Mouse (Mus musculus) embryonic fibroblast, embryonic 13.5 days (primary cell): ENCODE measurements around the gene Cldn15. TPM values are rescaled to one million over a fixed set of nuclear protein-coding genes. Genes with fewer than 3 reads are reported as not detected.
A peak's percentile ranks its signal among the peaks of the same experiment; 100 is the strongest.

ENCODE experiments used
- H3K27ac ChIP-seq: 2 replicates; pipeline ENCODE4 v1.5.1; 2012; ENCODE audit warnings: low read length, control low read depth, inconsistent platforms; ENCODE audit not compliant: insufficient read depth
- H3K4me1 ChIP-seq: 2 replicates; pipeline ENCODE4 v1.6.1; 2011; ENCODE audit warnings: low read length; ENCODE audit not compliant: control insufficient read depth, insufficient read depth
- H3K4me3 ChIP-seq: 2 replicates; pipeline ENCODE4 v1.5.1; 2011; ENCODE audit warnings: mild to moderate bottlenecking, control low read depth, low read length; ENCODE audit not compliant: insufficient read depth
- CTCF ChIP-seq: IDR thresholded peaks from 2 replicates; pipeline ENCODE4 v1.5.1; 2011; ENCODE audit warnings: mild to moderate bottlenecking, control low read depth, low read length, moderate library complexity, borderline replicate concordance; ENCODE audit not compliant: insufficient read depth
- POLR2A ChIP-seq: IDR thresholded peaks from 2 replicates; pipeline ENCODE4 v1.6.1; 2011; ENCODE audit warnings: low read depth, mild to moderate bottlenecking, control low read depth, low read length, moderate library complexity
- polyA plus RNA-seq: library from polyadenylated mRNA; stranded (reverse); fragments of >200 nt; gene quantifications from 2 replicates; pipeline ENCODE4 v1.2.4, GENCODE M21; 2011; ENCODE audit warnings: low read depth; ENCODE audit not compliant: missing spikeins, insufficient read length

Cldn15 gene
- polyA plus RNA-seq: 0.35 TPM in 1 of 2 replicates, not detected in the other

- Histone ChIP-seq H3K4me1 (no peaks in the 10 kb centered on the region), H3K27ac (no peak within 1 kb of the TSS), H3K4me3 (no peak within 1 kb of the TSS)
- TF ChIP-seq CTCF (no peak), POLR2A (no peak)
Measured at GRCm38 (mm10) chr5:136966331-136966730, at the start of gene Cldn15. Cldn15 (plus strand) TSS chr5:136966616.

GRCm38 (mm10) chr5:136917613-136918242 is 48.7 kb upstream of the Cldn15 start:
- Histone ChIP-seq H3K4me3 (no peak overlapping the region), H3K4me1 (no peaks in the 10 kb centered on the region)
- TF ChIP-seq POLR2A (no peak), CTCF (no peak)

GRCm38 (mm10) chr5:136918655-136919472 is 47.6 kb upstream of the Cldn15 start:
- H3K4me3 ChIP-seq: peak overlapping the region; percentile 68
- no peaks in the 10 kb centered on the region for H3K4me1 ChIP-seq
- TF ChIP-seq CTCF: no peak
- peak; percentile 72 for TF ChIP-seq POLR2A
- H3K27ac ChIP-seq: peak overlapping the region; percentile 29

More at GRCm38 (mm10) chr5:136917613-136918242, 48.7 kb upstream of the Cldn15 start:
- no peak overlapping the region for H3K27ac ChIP-seq

GRCm38 (mm10) chr5:136919546-136920301 is 46.7 kb upstream of the Cldn15 start:
- Histone ChIP-seq H3K27ac (no peak overlapping the region), H3K4me3 (peak overlapping the region; percentile 68), H3K4me1 (no peaks in the 10 kb centered on the region)
- 0 out of 2 replicates have a peak, but pooled peaks have one; percentile 10 for TF ChIP-seq POLR2A
- no peak for TF ChIP-seq CTCF

GRCm38 (mm10) chr5:136922830-136923229 is 43.6 kb upstream of the Cldn15 start:
- TF ChIP-seq CTCF (no peak), POLR2A (no peak)
- Histone ChIP-seq H3K27ac (no peak overlapping the region), H3K4me1 (no peaks in the 10 kb centered on the region), H3K4me3 (no peak overlapping the region)

GRCm38 (mm10) chr5:136923751-136924478 is 42.5 kb upstream of the Cldn15 start:
- no peak for TF ChIP-seq CTCF
- no peak for TF ChIP-seq POLR2A
- no peak overlapping the region for H3K27ac ChIP-seq
- H3K4me3 ChIP-seq: no peak overlapping the region
- H3K4me1 ChIP-seq: no peaks in the 10 kb centered on the region

- Histone ChIP-seq H3K27ac (no peak overlapping the region), H3K4me1 (no peaks in the 10 kb centered on the region), H3K4me3 (no peak overlapping the region)
- no peak for TF ChIP-seq POLR2A
- TF ChIP-seq CTCF: peak; percentile 69; the same call in 1 of the 2 replicates
Measured at GRCm38 (mm10) chr5:136929073-136929472, 37.3 kb upstream of the Cldn15 start.

GRCm38 (mm10) chr5:136931896-136932295 is 34.5 kb upstream of the Cldn15 start:
- TF ChIP-seq CTCF (no peak), POLR2A (no peak)
- H3K27ac ChIP-seq: no peak overlapping the region
- H3K4me1 ChIP-seq: no peaks in the 10 kb centered on the region
- H3K4me3 ChIP-seq: no peak overlapping the region

- H3K4me1 ChIP-seq: no peaks in the 10 kb centered on the region
- TF ChIP-seq POLR2A: no peak
- no peak for TF ChIP-seq CTCF
- H3K4me3 ChIP-seq: no peak overlapping the region
- H3K27ac ChIP-seq: no peak overlapping the region
Measured at GRCm38 (mm10) chr5:136932956-136933355, 33.5 kb upstream of the Cldn15 start.
